Mouse (Mus musculus) 3T3-L1 (cell line): ENCODE results near the gene Teddm1b.
"Not testable (repeated sequence)": the region's sequence is repeated elsewhere in the genome, so short reads cannot be mapped to it uniquely, and the experiment has no call there.

Source experiments
- DNase-seq: peaks from one replicate; pipeline ENCODE4 v3.0.0-alpha.2; 2015; ENCODE audit warnings: low read depth, low spot score

The Teddm1b gene

GRCm38 (mm10) chr1:153874045-153874444 lies at the start of gene Teddm1b:
TSS of gene Teddm1b (plus strand) at chr1:153874345.
- no peak for DNase-seq

GRCm38 (mm10) chr1:153830746-153831145 lies 43.4 kb upstream of the Teddm1b start:
- DNase-seq = no peak

GRCm38 (mm10) chr1:153836036-153836435 lies 38.1 kb upstream of the Teddm1b start:
- peak; percentile 74 for DNase-seq

GRCm38 (mm10) chr1:153842121-153842740 lies 31.9 kb upstream of the Teddm1b start:
- DNase-seq = peak; percentile 74

- DNase-seq = no peak
Measured at GRCm38 (mm10) chr1:153844042-153844441, 30.1 kb upstream of the Teddm1b start, which contains the start of gene Rgsl1. TSS of gene Rgsl1 (minus strand) at chr1:153844142.

GRCm38 (mm10) chr1:153846420-153846819 lies 27.7 kb upstream of the Teddm1b start:
- DNase-seq = peak; percentile 21

- DNase-seq = peak; percentile 73
Measured at GRCm38 (mm10) chr1:153846867-153847266, 27.3 kb upstream of the Teddm1b start.

- not testable (repeated sequence) for DNase-seq
Measured at GRCm38 (mm10) chr1:153852696-153853095, 21.4 kb upstream of the Teddm1b start.

GRCm38 (mm10) chr1:153855946-153856345 lies 18.2 kb upstream of the Teddm1b start:
- no peak for DNase-seq

GRCm38 (mm10) chr1:153880391-153880790 lies 6.2 kb downstream of the Teddm1b start:
- not testable (repeated sequence) for DNase-seq

- no peak for DNase-seq
Measured at GRCm38 (mm10) chr1:153886024-153886633, 12.0 kb downstream of the Teddm1b start.

- no peak for DNase-seq
Measured at GRCm38 (mm10) chr1:153890121-153890520, 16.0 kb downstream of the Teddm1b start.

- DNase-seq = no peak
Measured at GRCm38 (mm10) chr1:153891442-153891841, 17.3 kb downstream of the Teddm1b start, which contains the start of gene Teddm1a. TSS of gene Teddm1a (plus strand) at chr1:153891742.

- no peak for DNase-seq
Measured at GRCm38 (mm10) chr1:153893746-153894145, 19.6 kb downstream of the Teddm1b start.

- no peak for DNase-seq
Measured at GRCm38 (mm10) chr1:153894201-153894893, 20.2 kb downstream of the Teddm1b start.

GRCm38 (mm10) chr1:153894979-153895378 lies 20.8 kb downstream of the Teddm1b start:
- peak; percentile 86 for DNase-seq

GRCm38 (mm10) chr1:153897196-153897595 lies 23.1 kb downstream of the Teddm1b start:
- no peak for DNase-seq

GRCm38 (mm10) chr1:153898989-153899730 lies 25.0 kb downstream of the Teddm1b start:
- DNase-seq = no peak

- peak; percentile 92 for DNase-seq
Measured at GRCm38 (mm10) chr1:153899731-153900380, 25.7 kb downstream of the Teddm1b start, which contains the start of the genes Glul and Teddm2. TSS of gene Glul (plus strand) at chr1:153899944. TSS of gene Teddm2 (minus strand) at chr1:153900228.

- DNase-seq = peak; percentile 49
Measured at GRCm38 (mm10) chr1:153900381-153900780, 26.2 kb downstream of the Teddm1b start.
